In genomic region chr15:103255169-103255568, GRCm38 (mm10) we compare ENCODE assay signal across 8 mouse cellular contexts. TPM values are rescaled to one million over a fixed set of nuclear protein-coding genes. Genes with fewer than 3 reads are reported as not detected.
DNase-seq lines count a peak whose midpoint lies in the region; ATAC-seq lines count a peak whose summit lies in the region.

No protein-coding gene starts in this region.

- H3K9me3 ChIP-seq in embryonic facial prominence, embryonic 15.5 days (replicated peaks), result no peaks in the 10 kb centered on the region
- H3K9me3 ChIP-seq in limb, embryonic 12.5 days, result no peaks in the 10 kb centered on the region
- no peaks in the 10 kb centered on the region for H3K9me3 ChIP-seq in midbrain, embryonic 10.5 days (replicated peaks)

- H3K4me1 ChIP-seq in embryonic facial prominence, embryonic 15.5 days, result peaks cover 23% of the 10 kb centered on the region
- peaks cover 28% of the 10 kb centered on the region for H3K4me1 ChIP-seq in limb, embryonic 12.5 days (replicated peaks)
- peaks cover 28% of the 10 kb centered on the region for H3K4me1 ChIP-seq in midbrain, embryonic 10.5 days

- H3K27me3 ChIP-seq in embryonic facial prominence, embryonic 15.5 days, result peaks cover 2% of the 10 kb centered on the region; the same call in 1 of the 2 replicates
- H3K27me3 ChIP-seq in limb, embryonic 12.5 days, result peaks cover 16% of the 10 kb centered on the region; the same call in 1 of the 2 replicates
- peaks cover 25% of the 10 kb centered on the region for H3K27me3 ChIP-seq in midbrain, embryonic 10.5 days (ENCODE audit: low read depth, poor library complexity, severe bottlenecking)
- peaks cover 3% of the 10 kb centered on the region for H3K27me3 ChIP-seq in splenic B cell, adult 2 months (ENCODE audit: control insufficient read depth, insufficient read depth, low read length, poor library complexity, severe bottlenecking)

- H3K27ac ChIP-seq in embryonic facial prominence, embryonic 15.5 days (replicated peaks), result no peak overlapping the region
- peak overlapping the region; percentile 4; the same call in 1 of the 2 replicates for H3K27ac ChIP-seq in limb, embryonic 12.5 days
- peak overlapping the region; percentile 81 for H3K27ac ChIP-seq in midbrain, embryonic 10.5 days (replicated peaks)

- H3K9ac ChIP-seq in embryonic facial prominence, embryonic 15.5 days, result peak overlapping the region; percentile 37
- H3K9ac ChIP-seq in limb, embryonic 12.5 days (replicated peaks), result peak overlapping the region; percentile 73

- WGBS in embryonic facial prominence, embryonic 15.5 days, result under 1% methylated on average over 25 of the region's 25 CpGs
- WGBS in limb, embryonic 12.5 days, result 3% methylated on average over 25 of the region's 25 CpGs
- WGBS in midbrain, embryonic 10.5 days, result 2% methylated on average over 25 of the region's 25 CpGs

- no peaks in the 10 kb centered on the region for H3K36me3 ChIP-seq in embryonic facial prominence, embryonic 15.5 days
- no peaks in the 10 kb centered on the region for H3K36me3 ChIP-seq in limb, embryonic 12.5 days
- no peaks in the 10 kb centered on the region for H3K36me3 ChIP-seq in midbrain, embryonic 10.5 days
- no peaks in the 10 kb centered on the region for H3K36me3 ChIP-seq in splenic B cell, adult 2 months (ENCODE audit: control insufficient read depth, insufficient read depth, low read length, poor library complexity, severe bottlenecking)

- peak; percentile 55 for ATAC-seq in embryonic facial prominence, embryonic 15.5 days (ENCODE audit: insufficient number of reproducible peaks, low FRiP score, low TSS enrichment, low read depth)
- ATAC-seq in hematopoietic stem cell, adult 5-6 weeks (replicated peaks in 1 of 2; ENCODE audit: insufficient read depth in 1 of 2, low FRiP score in 2 of 2, low TSS enrichment in 1 of 2, low read depth in 1 of 2, poor library complexity in 2 of 2, severe bottlenecking in 2 of 2), result peak; percentile 17 to 39; a peak in 3 of 4 replicates
- ATAC-seq in limb, embryonic 12.5 days (ENCODE audit: insufficient number of reproducible peaks, insufficient read depth, low FRiP score, low TSS enrichment, low read depth), result 0 out of 2 replicates have a peak, but pooled peaks have one; percentile 50

- peak overlapping the region; percentile 90 for H3K4me2 ChIP-seq in embryonic facial prominence, embryonic 15.5 days (replicated peaks)
- peak overlapping the region; percentile 86 for H3K4me2 ChIP-seq in limb, embryonic 12.5 days

- H3K4me3 ChIP-seq in embryonic facial prominence, embryonic 15.5 days (replicated peaks), result peak overlapping the region; percentile 45
- H3K4me3 ChIP-seq in limb, embryonic 12.5 days (replicated peaks), result peak overlapping the region; percentile 47
- peak overlapping the region; percentile 56 for H3K4me3 ChIP-seq in midbrain, embryonic 10.5 days

- peak; percentile 38 for DNase-seq in left cerebral cortex, postnatal 4 days
- no peak for DNase-seq in left cerebral cortex, postnatal 25 days (ENCODE audit: low spot score in 2 of 2)
- peak; percentile 50 for DNase-seq in midbrain, embryonic 10.5 days (ENCODE audit: low spot score)
- peak; percentile 52 for DNase-seq in splenic B cell, adult 2 months (ENCODE audit: low read depth, low spot score)
- no peak for DNase-seq in cerebellum, adult 9-10 months

- intact Hi-C loops in left cerebral cortex, postnatal 4 days (cut with DNase I), result no loop called here
- intact Hi-C loops in left cerebral cortex, postnatal 25 days (cut with DNase I), result no loop called here

RNA-seq across cellular contexts. Expression of gene Nfe2, which starts 3.0 kb away (rescaled TPM):
- total RNA-seq in left cerebral cortex, postnatal 4 days (2021), result not detected
- not detected for total RNA-seq in left cerebral cortex, postnatal 25 days (2021)
- 2.0 and 2.3 TPM in 2 replicates for polyA plus RNA-seq in embryonic facial prominence, embryonic 15.5 days (2015; fragmentation: Nextera tagmentation; extraction: Ambion mirVana)
- 198 and 245 TPM in 2 replicates for total RNA-seq in hematopoietic stem cell, adult 5-6 weeks (2017)
- polyA plus RNA-seq in limb, embryonic 12.5 days (2016; fragmentation: Nextera tagmentation; extraction: Ambion mirVana), result 4.6 and 4.7 TPM in 2 replicates
- 5.6 and 6.4 TPM in 2 replicates for polyA plus RNA-seq in midbrain, embryonic 10.5 days (2016; fragmentation: Nextera tagmentation; extraction: Ambion mirVana)

RNA-seq across cellular contexts. Expression of gene Hnrnpa1, which starts 14.9 kb away (rescaled TPM):
- 100 to 1,000 TPM; 690 to 711 TPM for total RNA-seq in left cerebral cortex, postnatal 4 days (2021)
- total RNA-seq in left cerebral cortex, postnatal 25 days (2021), result 100 to 1,000 TPM; 218 to 219 TPM
- polyA plus RNA-seq in embryonic facial prominence, embryonic 15.5 days (2015; fragmentation: Nextera tagmentation; extraction: Ambion mirVana), result 667 and 669 TPM in 2 replicates
- total RNA-seq in hematopoietic stem cell, adult 5-6 weeks (2017), result 1,381 and 2,732 TPM in 2 replicates
- 1,378 and 1,438 TPM in 2 replicates for polyA plus RNA-seq in limb, embryonic 12.5 days (2016; fragmentation: Nextera tagmentation; extraction: Ambion mirVana)
- 1,542 and 1,692 TPM in 2 replicates for polyA plus RNA-seq in midbrain, embryonic 10.5 days (2016; fragmentation: Nextera tagmentation; extraction: Ambion mirVana)

RNA-seq across cellular contexts. Expression of gene Cbx5, which starts 15.6 kb away (rescaled TPM):
- total RNA-seq in left cerebral cortex, postnatal 4 days (2021), result 100 to 1,000 TPM; 219 to 230 TPM
- 100 to 1,000 TPM; 173 to 187 TPM for total RNA-seq in left cerebral cortex, postnatal 25 days (2021)
- 84.3 and 86.2 TPM in 2 replicates for polyA plus RNA-seq in embryonic facial prominence, embryonic 15.5 days (2015; fragmentation: Nextera tagmentation; extraction: Ambion mirVana)
- 211 and 226 TPM in 2 replicates for total RNA-seq in hematopoietic stem cell, adult 5-6 weeks (2017)
- 201 and 206 TPM in 2 replicates for polyA plus RNA-seq in limb, embryonic 12.5 days (2016; fragmentation: Nextera tagmentation; extraction: Ambion mirVana)
- polyA plus RNA-seq in midbrain, embryonic 10.5 days (2016; fragmentation: Nextera tagmentation; extraction: Ambion mirVana), result 194 and 206 TPM in 2 replicates

RNA-seq across cellular contexts. Expression of gene Copz1, which starts 17.3 kb away (rescaled TPM):
- 100 to 1,000 TPM; 105 to 107 TPM for total RNA-seq in left cerebral cortex, postnatal 4 days (2021)
- 100 to 1,000 TPM; 101 to 102 TPM for total RNA-seq in left cerebral cortex, postnatal 25 days (2021)
- polyA plus RNA-seq in embryonic facial prominence, embryonic 15.5 days (2015; fragmentation: Nextera tagmentation; extraction: Ambion mirVana), result 264 and 279 TPM in 2 replicates
- total RNA-seq in hematopoietic stem cell, adult 5-6 weeks (2017), result 59.5 and 76.0 TPM in 2 replicates
- polyA plus RNA-seq in limb, embryonic 12.5 days (2016; fragmentation: Nextera tagmentation; extraction: Ambion mirVana), result 252 and 259 TPM in 2 replicates
- polyA plus RNA-seq in midbrain, embryonic 10.5 days (2016; fragmentation: Nextera tagmentation; extraction: Ambion mirVana), result 288 and 291 TPM in 2 replicates

RNA-seq across cellular contexts. Expression of gene Gpr84, which starts 55.2 kb away (rescaled TPM):
- under 1 TPM; 0.44 to 0.46 TPM for total RNA-seq in left cerebral cortex, postnatal 4 days (2021)
- total RNA-seq in left cerebral cortex, postnatal 25 days (2021), result under 1 TPM; 0.69 to 0.94 TPM
- polyA plus RNA-seq in embryonic facial prominence, embryonic 15.5 days (2015; fragmentation: Nextera tagmentation; extraction: Ambion mirVana), result 0.50 and 0.73 TPM in 2 replicates
- total RNA-seq in hematopoietic stem cell, adult 5-6 weeks (2017), result 1.3 and 2.1 TPM in 2 replicates
- polyA plus RNA-seq in limb, embryonic 12.5 days (2016; fragmentation: Nextera tagmentation; extraction: Ambion mirVana), result 0.31 and 0.44 TPM in 2 replicates
- 0.32 and 0.47 TPM in 2 replicates for polyA plus RNA-seq in midbrain, embryonic 10.5 days (2016; fragmentation: Nextera tagmentation; extraction: Ambion mirVana)

Comparison
In these comparisons a context has a peak if more than half of its experiments do, and no peak if none do; other contexts are left out.
1. DNase-seq: peak in left cerebral cortex, postnatal 4 days (single experiment), midbrain, embryonic 10.5 days (single experiment) and splenic B cell, adult 2 months (single experiment); none in left cerebral cortex, postnatal 25 days (0 of 2) and cerebellum, adult 9-10 months (single experiment).
2. RNA of gene Nfe2, which starts 3.0 kb away (total RNA-seq): 198 to 245 TPM in hematopoietic stem cell, adult 5-6 weeks; not detected in left cerebral cortex, postnatal 4 days and not detected in left cerebral cortex, postnatal 25 days; every median in the first group is over 100 times any median in the second.
3. Peak in every context shown above with its lines, with median percentiles within 50 percentile points of each other: ATAC-seq and H3K4me3 ChIP-seq.